Mouse (Mus musculus): Measurements from ENCODE around the gene Cebpe.

DNA sequence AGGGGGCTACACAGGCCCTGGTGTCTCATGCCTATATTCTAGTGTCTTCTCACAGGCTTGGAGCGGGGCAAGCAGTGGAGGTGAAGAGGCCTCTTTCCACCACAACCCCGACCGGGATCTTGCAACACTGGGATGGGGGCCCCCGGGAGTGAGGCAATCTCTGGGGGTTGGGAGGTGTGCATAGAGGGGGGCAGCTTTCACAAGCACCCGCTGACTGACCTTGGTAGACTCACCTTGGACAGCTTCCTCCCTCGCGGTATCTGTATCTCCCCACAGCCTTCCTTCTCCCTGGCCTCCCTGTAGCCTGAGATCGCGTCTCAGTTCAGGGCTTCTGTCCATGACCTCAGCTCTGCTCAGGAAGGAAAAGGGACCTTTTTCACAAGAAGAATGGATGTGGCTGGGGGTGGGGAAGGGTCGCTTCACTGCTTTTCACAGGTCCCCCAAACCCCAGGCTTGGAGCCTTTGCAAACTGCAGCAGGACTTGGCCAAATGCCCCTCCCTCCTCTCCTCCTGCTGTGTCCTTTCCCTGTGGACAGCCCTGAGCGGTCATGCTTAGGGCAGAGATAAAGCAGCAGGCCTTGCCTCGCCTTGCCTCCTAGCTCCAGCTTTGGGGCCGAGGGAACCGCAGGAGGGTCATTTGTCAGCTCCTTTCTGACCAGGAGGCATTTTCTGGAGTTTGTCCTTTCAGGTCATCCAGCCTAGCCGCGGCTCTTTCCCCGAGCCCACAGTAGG, 5.2 kb downstream of the Cebpe start:
- no peak for TF ChIP-seq CTCF (IDR thresholded peaks at IDR 0.05; ENCODE audit: low read depth)
- no peak for TF ChIP-seq EP300 (IDR thresholded peaks at IDR 0.05; ENCODE audit: low read depth)

Measured in heart, postnatal 0 days (tissue).